ENCODE assay signal across 8 mouse cellular contexts in genomic region chr9:122687170-122687569, GRCm38 (mm10). TPM values are rescaled to one million over a fixed set of nuclear protein-coding genes. Genes with fewer than 3 reads are reported as not detected.
DNase-seq lines count a peak whose midpoint lies in the region.

No protein-coding gene starts in this region.

- DNase-seq in cerebellum, postnatal 10 days = peak; percentile 71 to 78
- DNase-seq in cerebellum, adult 11 months = no peak
- DNase-seq in layer of hippocampus, adult 11-12 months (ENCODE audit: low spot score) = peak; percentile 57
- no peak for DNase-seq in layer of hippocampus, adult 8-10 months (ENCODE audit: low spot score in 2 of 2)
- peak; percentile 33 for DNase-seq in MN1 (ENCODE audit: low spot score)
- peak; percentile 45 for DNase-seq in layer of hippocampus, adult 9-10 months (ENCODE audit: low spot score)
- no peak for DNase-seq in spleen, postnatal 10 days (ENCODE audit: low spot score in 2 of 2)
- no peak for DNase-seq in spleen, postnatal 14 days (ENCODE audit: low spot score in 2 of 2)

RNA-seq across cellular contexts. Expression of gene Topaz1, which starts 60.0 kb away (rescaled TPM):
- not detected for total RNA-seq in layer of hippocampus, adult 8-10 months (2022)

Comparison
In these comparisons a context has a peak if more than half of its experiments do, and no peak if none do; other contexts are left out.
1. DNase-seq: peak in cerebellum, postnatal 10 days (2 of 2), layer of hippocampus, adult 11-12 months (single experiment), MN1 (single experiment) and layer of hippocampus, adult 9-10 months (single experiment); none in cerebellum, adult 11 months (single experiment), layer of hippocampus, adult 8-10 months (0 of 2), spleen, postnatal 10 days (0 of 2) and spleen, postnatal 14 days (0 of 2).